Mouse (Mus musculus): ENCODE results near the gene Tchh.

DNA sequence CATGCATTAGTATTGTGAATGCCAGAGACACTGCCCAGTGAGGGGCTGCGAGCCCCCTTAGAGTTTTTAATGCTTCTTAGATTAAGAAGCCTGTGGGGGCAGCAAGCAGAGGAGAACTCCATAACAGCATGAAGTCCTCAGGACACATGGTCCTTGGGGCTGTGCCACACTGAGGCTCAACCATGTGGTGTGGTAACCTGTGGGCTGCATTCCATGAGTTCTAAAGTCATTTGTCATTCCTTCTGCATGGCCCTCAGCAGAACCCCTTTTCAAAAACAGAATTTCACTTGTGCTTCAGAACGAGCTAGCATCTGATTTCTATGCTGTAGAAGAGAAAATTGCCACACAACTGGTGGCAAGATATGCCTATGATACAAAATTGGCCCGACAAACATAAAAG, 50.0 kb downstream of the Tchh start:
- no peak for TF ChIP-seq POLR2A (IDR thresholded peaks at IDR 0.05; ENCODE audit: borderline replicate concordance, extremely low read depth, insufficient read depth, insufficient read length, poor library complexity, severe bottlenecking)
- TF ChIP-seq CTCF (IDR thresholded peaks at IDR 0.05; ENCODE audit: borderline replicate concordance, extremely low read depth, insufficient read depth, insufficient read length) = no peak

All from brain, embryonic 14.5 days (tissue).